Mouse (Mus musculus) ovary, adult 18-20 months (tissue): ENCODE results near the gene Dclk2.

Source experiments
- DNase-seq: peaks from one replicate; pipeline ENCODE4 v3.0.0; 2022; ENCODE audit warnings: low spot score, mixed read lengths

Dclk2 gene

DNA sequence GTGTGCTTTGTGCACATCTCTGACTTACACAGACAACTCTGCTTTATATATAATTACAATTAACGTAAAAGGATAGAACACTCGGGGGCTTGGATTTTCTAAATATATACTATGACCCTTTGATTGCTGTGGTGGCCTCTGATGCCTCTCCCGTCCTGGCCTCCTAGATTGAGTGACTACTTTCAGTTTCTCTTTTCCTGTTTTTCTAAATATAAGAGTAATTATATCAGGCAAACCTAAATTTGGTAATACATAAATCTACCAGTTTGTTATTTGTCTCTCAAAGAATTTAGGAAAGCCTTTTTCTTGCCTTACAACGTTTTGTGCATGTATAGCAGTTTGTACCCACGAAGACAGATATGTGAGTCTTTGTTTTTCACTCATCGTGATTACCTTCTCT, 161.9 kb downstream of the Dclk2 start:
- no peak for DNase-seq

DNA sequence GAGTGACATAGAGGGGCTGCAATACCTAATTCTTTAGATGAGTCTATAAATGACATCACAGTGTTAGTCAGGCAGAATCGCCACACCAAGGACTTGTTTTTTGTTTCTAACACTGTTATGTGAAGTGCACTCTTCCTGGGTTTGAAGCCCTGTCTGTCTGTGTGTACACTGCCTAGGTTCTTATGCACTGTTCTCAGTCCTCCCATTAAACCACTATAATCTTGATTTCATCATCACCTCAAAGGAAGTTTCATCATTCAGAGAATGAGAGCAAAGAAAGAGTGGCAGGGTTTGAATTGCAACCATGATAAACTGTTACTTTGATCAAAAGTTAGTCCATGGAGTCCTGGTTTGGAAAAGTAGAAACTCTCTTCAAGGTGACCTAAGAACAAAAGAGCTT, 164.1 kb downstream of the Dclk2 start:
- no peak for DNase-seq

GRCm38 (mm10) chr3:86754595-86755557, 165.8 kb downstream of the Dclk2 start:
- no peak for DNase-seq

DNA sequence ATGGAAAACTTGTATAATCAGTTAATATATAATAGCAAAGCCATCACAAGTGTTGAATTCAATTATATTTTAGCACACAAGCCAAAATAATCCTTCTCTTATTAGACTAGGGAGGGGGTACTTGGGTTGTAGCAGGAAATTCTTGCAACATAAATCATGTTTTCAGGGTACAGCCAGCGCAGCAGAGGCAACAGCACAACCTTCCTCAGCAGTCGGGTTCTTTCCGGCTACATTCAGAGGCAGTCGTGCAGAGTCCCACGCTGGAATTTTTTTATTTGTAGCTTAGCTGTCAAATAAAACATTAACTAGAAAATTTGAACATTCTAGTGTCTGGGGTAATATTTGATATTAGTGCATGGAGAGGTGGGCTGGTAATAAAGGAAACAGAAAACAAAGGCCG, 166.5 kb downstream of the Dclk2 start:
- DNase-seq = no peak

- DNase-seq = no peak
Measured at GRCm38 (mm10) chr3:86750652-86751051, 170.0 kb downstream of the Dclk2 start.

DNA sequence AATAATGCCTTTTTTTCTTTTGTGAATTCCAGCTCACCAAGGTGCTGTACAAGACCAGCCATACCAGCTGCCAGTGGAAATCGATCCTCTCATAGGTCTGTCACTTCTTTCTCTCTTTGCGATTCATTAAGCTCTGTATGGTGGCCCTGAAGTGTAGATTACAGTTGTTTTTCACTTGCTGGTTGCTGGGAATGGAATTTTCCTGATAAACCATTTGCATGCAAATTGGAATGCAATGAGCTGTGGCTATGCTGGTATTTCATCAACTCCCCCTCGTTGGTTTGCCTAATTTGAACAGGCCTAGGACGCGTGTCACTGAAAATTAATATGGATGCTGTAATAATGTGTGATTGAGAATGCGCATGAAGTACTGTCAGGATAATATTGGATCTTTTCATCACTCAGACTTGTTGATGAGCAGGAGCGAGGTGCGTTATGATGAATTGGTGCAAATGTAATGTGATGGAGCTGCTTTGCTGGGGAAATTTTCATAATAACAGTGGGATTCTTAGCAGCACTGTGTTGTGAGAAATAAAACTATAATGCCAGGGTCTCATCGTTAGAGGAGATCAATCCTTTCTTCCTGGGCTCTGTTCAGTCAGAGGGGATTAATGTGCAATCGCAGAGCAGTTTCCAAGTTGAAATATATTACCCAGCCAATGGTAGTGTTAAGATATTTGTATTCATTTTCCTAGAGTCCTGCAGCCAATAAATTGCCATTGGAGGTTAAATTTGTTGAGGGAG, 174.7 kb downstream of the Dclk2 start:
- no peak for DNase-seq

- no peak for DNase-seq
Measured at GRCm38 (mm10) chr3:86745348-86745747, 175.3 kb downstream of the Dclk2 start.

GRCm38 (mm10) chr3:86739745-86740144, 180.9 kb downstream of the Dclk2 start:
- no peak for DNase-seq

DNA sequence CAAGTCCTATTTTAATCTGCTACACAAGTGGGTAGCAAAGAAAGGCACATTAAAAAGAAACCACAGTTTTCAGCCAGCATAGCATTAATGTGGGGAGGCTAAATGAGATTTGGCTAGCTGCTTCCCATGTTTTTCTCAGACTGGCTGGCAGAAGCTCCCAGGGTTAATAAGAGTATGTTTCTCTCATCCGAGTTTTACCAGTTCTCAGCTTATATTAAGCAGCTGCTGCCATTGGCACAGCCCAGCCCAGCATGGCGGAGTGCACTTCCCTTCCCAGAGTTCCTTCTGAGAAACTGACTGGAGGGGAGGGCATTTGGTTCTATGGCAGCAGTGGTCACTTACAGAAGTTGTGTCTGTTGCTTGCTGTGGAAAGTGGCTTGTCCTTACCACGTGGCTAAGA, 181.8 kb downstream of the Dclk2 start:
- DNase-seq = no peak
